Mouse (Mus musculus) MEL (cell line): ENCODE data around the gene Gnat1. TPM values are rescaled to one million over a fixed set of nuclear protein-coding genes. Genes with fewer than 3 reads are reported as not detected.

ENCODE experiments used
- DNase-seq: peaks from one replicate; pipeline ENCODE4 v3.0.0; 2011; ENCODE audit warnings: low read depth, low spot score
- H3K27ac ChIP-seq: 2 replicates; pipeline ENCODE4 v1.5.1; 2012; ENCODE audit warnings: low read depth, mild to moderate bottlenecking, control low read depth, low read length, moderate library complexity; ENCODE audit not compliant: control insufficient read depth
- H3K27me3 ChIP-seq, 2 experiments: fragments of 150-350 bp in 1 of 2; sonication (generic) in 1 of 2; 2 replicates each; pipeline ENCODE4 v1.6.1; 2012; ENCODE audit warnings: low read length in 2 of 2, mild to moderate bottlenecking in 2 of 2, improper control_type of control experiment in 1 of 2, moderate library complexity in 1 of 2; ENCODE audit not compliant: insufficient read depth in 2 of 2, control insufficient read depth in 1 of 2
- H3K36me3 ChIP-seq, 2 experiments: 2 replicates each; pipeline ENCODE4 v1.6.1; 2012 to 2014; ENCODE audit warnings: low read length in 2 of 2, improper control_type of control experiment in 1 of 2, inconsistent platforms in 1 of 2, mild to moderate bottlenecking in 1 of 2; ENCODE audit not compliant: insufficient read depth in 2 of 2, control insufficient read depth in 1 of 2
- H3K4me1 ChIP-seq, 2 experiments: fragments of 150-350 bp in 1 of 2; sonication (generic) in 1 of 2; 2 replicates each; pipeline ENCODE4 v1.6.1; 2012; ENCODE audit warnings: low read length in 2 of 2, improper control_type of control experiment in 1 of 2, mild to moderate bottlenecking in 1 of 2; ENCODE audit not compliant: insufficient read depth in 2 of 2, control insufficient read depth in 1 of 2
- H3K4me3 ChIP-seq, 2 experiments: fragments of 150-350 bp in 1 of 2; sonication (generic) in 1 of 2; 2 replicates each; pipeline ENCODE4 v1.5.1; 2012; ENCODE audit warnings: low read depth in 2 of 2, low read length in 2 of 2, mild to moderate bottlenecking in 2 of 2, moderate library complexity in 2 of 2, control low read depth in 1 of 2, improper control_type of control experiment in 1 of 2; ENCODE audit not compliant: control insufficient read depth in 1 of 2, insufficient read depth in 1 of 2
- H3K79me2 ChIP-seq: 2 replicates; pipeline ENCODE4 v1.6.1; 2012; ENCODE audit warnings: mild to moderate bottlenecking, low read length, moderate library complexity; ENCODE audit not compliant: control insufficient read depth, poor library complexity, insufficient read depth
- H3K9ac ChIP-seq: 2 replicates; pipeline ENCODE4 v1.6.1; 2012; ENCODE audit warnings: low read depth, mild to moderate bottlenecking, control low read depth, low read length, moderate library complexity; ENCODE audit not compliant: control insufficient read depth, poor library complexity, severe bottlenecking
- H3K9me3 ChIP-seq: fragments of 150-350 bp; sonication (generic); replicated peaks from 2 replicates; pipeline ENCODE4 v1.6.1; 2012; ENCODE audit warnings: mild to moderate bottlenecking, low read length, improper control_type of control experiment, moderate library complexity; ENCODE audit not compliant: insufficient read depth
- BHLHE40 ChIP-seq: IDR thresholded peaks from 2 replicates; pipeline ENCODE4 v1.6.1; 2012; ENCODE audit warnings: low read depth, mild to moderate bottlenecking, inconsistent platforms, low read length, improper control_type of control experiment, borderline replicate concordance
- CHD2 ChIP-seq: IDR thresholded peaks from 2 replicates; pipeline ENCODE4 v1.6.1; 2011; ENCODE audit warnings: low read length, improper control_type of control experiment
- EP300 ChIP-seq, 2 experiments: IDR thresholded peaks; 2 replicates each; pipeline ENCODE4 v1.6.1; 2011; ENCODE audit warnings: improper control_type of control experiment in 2 of 2, low read length in 2 of 2, low read depth in 1 of 2, mild to moderate bottlenecking in 1 of 2
- ETS1 ChIP-seq: IDR thresholded peaks from 2 replicates; pipeline ENCODE4 v1.6.1; 2012; ENCODE audit warnings: low read depth, mild to moderate bottlenecking, inconsistent platforms, low read length, improper control_type of control experiment, moderate library complexity
- GABPA ChIP-seq: IDR thresholded peaks from 2 replicates; pipeline ENCODE4 v1.6.1; 2012; ENCODE audit warnings: low read depth, mild to moderate bottlenecking, inconsistent platforms, low read length, improper control_type of control experiment, moderate library complexity
- GATA1 ChIP-seq: IDR thresholded peaks from 2 replicates; pipeline ENCODE4 v1.6.1; 2011; ENCODE audit warnings: low read depth, low read length, improper control_type of control experiment
- MAFK ChIP-seq: IDR thresholded peaks from 2 replicates; pipeline ENCODE4 v1.6.1; 2011; ENCODE audit warnings: low read depth, mild to moderate bottlenecking, low read length, improper control_type of control experiment, borderline replicate concordance
- MAX ChIP-seq: IDR thresholded peaks from 2 replicates; pipeline ENCODE4 v1.6.1; 2011; ENCODE audit warnings: low read length, improper control_type of control experiment
- MAZ ChIP-seq: IDR thresholded peaks from 2 replicates; pipeline ENCODE4 v1.6.1; 2012; ENCODE audit warnings: low read depth, mild to moderate bottlenecking, inconsistent platforms, low read length, improper control_type of control experiment
- MEF2A ChIP-seq: IDR thresholded peaks from 2 replicates; pipeline ENCODE4 v1.6.1; 2014; ENCODE audit warnings: low read depth, mild to moderate bottlenecking, inconsistent platforms, low read length, improper control_type of control experiment; ENCODE audit not compliant: poor library complexity, insufficient replicate concordance, severe bottlenecking; ENCODE audit errors: extremely low read depth
- MYB ChIP-seq: IDR thresholded peaks from 2 replicates; pipeline ENCODE4 v1.6.1; 2011; ENCODE audit warnings: mild to moderate bottlenecking, low read depth, low read length, improper control_type of control experiment
- MYC ChIP-seq: IDR thresholded peaks from 2 replicates; pipeline ENCODE4 v1.6.1; 2011; ENCODE audit warnings: low read depth, mild to moderate bottlenecking, low read length, improper control_type of control experiment, moderate library complexity
- NELFE ChIP-seq: IDR thresholded peaks from 2 replicates; pipeline ENCODE4 v1.6.1; 2011; ENCODE audit warnings: low read depth, low read length, improper control_type of control experiment
- NRF1 ChIP-seq: IDR thresholded peaks from 2 replicates; pipeline ENCODE4 v1.6.1; 2014; ENCODE audit warnings: low read depth, mild to moderate bottlenecking, inconsistent platforms, low read length, improper control_type of control experiment, moderate library complexity; ENCODE audit not compliant: poor library complexity, insufficient read depth, severe bottlenecking
- POLR2A ChIP-seq, 2 experiments: IDR thresholded peaks; 2 replicates each; pipeline ENCODE4 v1.6.1; 2011 to 2012; ENCODE audit warnings: low read length in 2 of 2, mild to moderate bottlenecking in 2 of 2, control low read depth in 1 of 2, improper control_type of control experiment in 1 of 2, low read depth in 1 of 2, moderate library complexity in 1 of 2; ENCODE audit not compliant: control insufficient read depth in 1 of 2, insufficient read depth in 1 of 2, poor library complexity in 1 of 2
- SIN3A ChIP-seq: IDR thresholded peaks from 2 replicates; pipeline ENCODE4 v1.6.1; 2012; ENCODE audit warnings: low read length, improper control_type of control experiment, inconsistent platforms
- SMC3 ChIP-seq: IDR thresholded peaks from 2 replicates; pipeline ENCODE4 v1.6.1; 2011; ENCODE audit warnings: low read depth, low read length, improper control_type of control experiment
- UBTF ChIP-seq: IDR thresholded peaks from 2 replicates; pipeline ENCODE4 v1.6.1; 2012; ENCODE audit warnings: low read depth, mild to moderate bottlenecking, inconsistent platforms, low read length, improper control_type of control experiment, moderate library complexity, borderline replicate concordance; ENCODE audit not compliant: insufficient read depth
- USF1 ChIP-seq: IDR thresholded peaks from 2 replicates; pipeline ENCODE4 v1.6.1; 2014; ENCODE audit warnings: low read depth, mild to moderate bottlenecking, inconsistent platforms, low read length, improper control_type of control experiment, moderate library complexity
- ZMIZ1 ChIP-seq: IDR thresholded peaks from 2 replicates; pipeline ENCODE4 v1.6.1; 2012; ENCODE audit warnings: low read depth, mild to moderate bottlenecking, inconsistent platforms, low read length, improper control_type of control experiment, moderate library complexity
- ZNF384 ChIP-seq: IDR thresholded peaks from 2 replicates; pipeline ENCODE4 v1.6.1; 2012; ENCODE audit warnings: low read depth, mild to moderate bottlenecking, inconsistent platforms, low read length, improper control_type of control experiment
- polyA plus RNA-seq, 2 experiments: library from polyadenylated mRNA; stranded (reverse) in 1 of 2; unstranded in 1 of 2; fragments of >175 nt in 1 of 2; fragments of >200 nt in 1 of 2; gene quantifications; 2 replicates each; pipeline versions ENCODE4 v1.2.1 to v1.2.4; 2012; ENCODE audit warnings: low replicate concordance in 2 of 2, low read depth in 1 of 2; ENCODE audit not compliant: insufficient read length in 2 of 2, insufficient read depth in 1 of 2, missing spikeins in 1 of 2
- total RNA-seq: library from RNA; depleted of rRNA; stranded (reverse); fragments of 300-350 nt; gene quantifications from 2 replicates; pipeline ENCODE4 v1.2.3, GENCODE M21; 2012

The Gnat1 gene
- total and polyA plus RNA-seq, 3 experiments = 0.27 to 326 TPM; not detected in 1

- Histone ChIP-seq H3K4me1 (no peaks in the 10 kb centered on the region), H3K9me3 (no peaks in the 10 kb centered on the region), H3K27me3 (peaks cover 5 to 10% of the 10 kb centered on the region in 2 experiments; a peak in 3 of 4 replicates), H3K27ac (no peak overlapping the region), H3K4me3 (no peak overlapping the region), H3K9ac (no peak overlapping the region), H3K79me2 (no peaks in the 10 kb centered on the region), H3K36me3 (no peaks in the 10 kb centered on the region)
- no peak for TF ChIP-seq BHLHE40
- no peak for TF ChIP-seq GABPA
- TF ChIP-seq POLR2A (IDR thresholded peaks at IDR 0.05; ENCODE audit: control insufficient read depth in 1 of 2, insufficient read depth in 1 of 2, low read depth in 1 of 2, low read length in 2 of 2, poor library complexity in 1 of 2) = no peak
- TF ChIP-seq ZMIZ1 = no peak
- no peak for TF ChIP-seq MAFK
- TF ChIP-seq CHD2 = no peak
- TF ChIP-seq MAZ = no peak
- TF ChIP-seq SIN3A = no peak
- no peak for TF ChIP-seq GATA1
- TF ChIP-seq SMC3 = no peak
- no peak for TF ChIP-seq NRF1
- TF ChIP-seq MEF2A = no peak
- no peak for TF ChIP-seq ZNF384
- TF ChIP-seq MYC = no peak
- no peak for TF ChIP-seq MAX
- TF ChIP-seq EP300 (IDR thresholded peaks at IDR 0.05; ENCODE audit: low read depth in 1 of 2, low read length in 2 of 2) = no peak
- TF ChIP-seq USF1 = no peak
- no peak for TF ChIP-seq MYB
- no peak for DNase-seq
Measured at GRCm38 (mm10) chr9:107696106-107696479, 16.6 kb upstream of the Gnat1 start.

- Histone ChIP-seq H3K27ac (no peak overlapping the region), H3K4me1 (no peaks in the 10 kb centered on the region), H3K27me3 (peaks cover 3 to 8% of the 10 kb centered on the region in 2 experiments; a peak in 3 of 4 replicates), H3K4me3 (no peak overlapping the region), H3K36me3 (no peaks in the 10 kb centered on the region), H3K9ac (no peak overlapping the region), H3K79me2 (no peaks in the 10 kb centered on the region), H3K9me3 (no peaks in the 10 kb centered on the region)
- DNase-seq = no peak
- TF ChIP-seq ETS1 (no peak), NELFE (no peak), MEF2A (no peak), GATA1 (no peak), ZNF384 (no peak), UBTF (no peak)
Measured at GRCm38 (mm10) chr9:107695441-107696105, 16.1 kb upstream of the Gnat1 start.
